Mouse (Mus musculus): ENCODE results near the gene Pptc7.

Gene Pptc7

GRCm38 (mm10) chr5:122284183-122285028 is at the start of gene Pptc7:
Gene Pptc7 (plus strand): TSS chr5:122284365.
- peak; percentile 91 to 93 for DNase-seq

GRCm38 (mm10) chr5:122235196-122235836 is 48.8 kb upstream of the Pptc7 start:
- no peak for DNase-seq

GRCm38 (mm10) chr5:122237200-122237599 is 47.0 kb upstream of the Pptc7 start:
- no peak for DNase-seq

- DNase-seq: no peak
Measured at GRCm38 (mm10) chr5:122239618-122240017, 44.5 kb upstream of the Pptc7 start.

GRCm38 (mm10) chr5:122240521-122240920 is 43.6 kb upstream of the Pptc7 start:
- DNase-seq: no peak

GRCm38 (mm10) chr5:122240989-122241388 is 43.2 kb upstream of the Pptc7 start:
- DNase-seq: no peak

DNA sequence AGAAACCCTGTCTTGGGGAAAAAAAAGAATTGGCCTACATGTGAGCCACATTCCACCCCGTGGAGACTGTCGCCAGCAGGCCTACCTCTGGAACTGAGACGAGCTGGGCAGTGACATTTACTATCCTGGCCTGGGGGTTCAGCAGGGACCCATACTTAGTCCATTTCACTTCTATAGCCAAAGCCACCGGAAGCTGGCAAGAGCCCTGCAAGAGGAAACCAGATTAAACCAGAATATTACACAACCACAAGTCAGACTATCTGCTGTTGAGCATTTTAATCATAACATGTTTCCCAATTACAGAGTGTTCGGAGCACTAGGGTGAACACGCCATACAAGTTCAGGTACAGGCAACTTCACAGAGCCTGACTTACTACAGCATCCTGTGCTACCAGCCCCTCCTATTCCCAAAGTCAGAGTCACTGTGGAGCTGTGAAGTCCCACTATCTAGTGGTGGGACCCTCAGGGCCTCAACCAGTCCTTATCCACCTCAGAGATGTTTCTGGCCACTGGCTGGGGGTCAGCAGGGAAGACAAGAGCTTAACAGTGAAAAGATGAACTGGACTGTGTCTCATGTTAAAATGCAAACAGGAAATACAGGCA is 41.5 kb upstream of the Pptc7 start:
- DNase-seq: no peak

DNA sequence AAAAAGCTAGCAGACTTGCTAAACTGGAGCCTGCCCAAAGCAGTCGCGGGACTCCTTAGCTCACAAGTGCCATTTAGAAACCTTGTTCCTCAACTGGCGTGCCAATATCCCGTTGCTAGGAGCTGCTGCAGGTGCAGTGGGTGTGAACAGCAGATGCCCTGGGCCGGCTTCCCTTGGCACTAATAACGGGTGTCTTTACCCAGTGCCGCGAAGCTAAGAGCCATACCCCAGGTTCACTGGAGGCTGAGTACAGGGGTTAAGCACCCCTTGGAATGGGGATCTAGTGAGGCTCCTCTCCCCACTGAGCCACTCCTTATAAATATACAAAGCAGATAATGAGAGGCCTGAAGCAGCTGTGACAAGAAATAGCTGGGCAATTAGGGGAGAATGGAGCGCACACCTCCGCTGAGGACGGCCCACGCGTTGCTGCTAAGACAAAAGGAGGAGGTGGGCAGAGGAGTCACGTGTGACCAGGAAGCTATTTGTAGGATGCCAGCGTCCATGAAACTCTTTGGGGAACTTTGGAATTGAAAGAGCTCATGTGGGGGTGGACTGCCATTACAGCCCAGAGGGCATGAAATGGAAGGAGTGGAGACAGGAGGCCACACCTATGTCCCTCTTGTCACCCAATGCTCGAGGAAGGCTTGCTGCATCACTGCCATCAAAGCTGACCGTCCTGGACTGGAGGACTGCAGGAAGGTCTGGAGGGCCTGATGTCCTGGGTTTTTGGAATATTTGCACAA is 40.2 kb upstream of the Pptc7 start:
- peak in 1 of 2 experiments; percentile 37 for DNase-seq

DNA sequence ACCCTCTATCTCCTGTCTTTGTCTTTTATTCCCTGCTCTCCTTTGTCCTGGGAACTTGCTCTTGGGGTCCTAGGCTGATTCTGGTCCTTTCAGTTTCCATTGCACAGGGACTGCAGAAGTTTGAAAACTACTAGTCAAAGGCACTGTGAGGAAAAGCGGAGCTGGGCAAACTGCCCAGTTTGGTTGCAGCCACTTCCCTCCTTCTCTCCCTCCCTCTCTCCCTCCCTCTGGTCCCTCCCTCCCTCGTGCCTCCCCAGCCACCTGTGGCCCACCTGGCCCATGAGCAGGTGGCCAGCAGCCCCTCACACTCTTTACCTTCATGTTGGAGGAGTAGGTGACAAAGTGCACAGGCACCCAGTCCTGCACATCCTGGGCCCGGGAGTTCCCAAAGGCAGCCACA is 39.0 kb upstream of the Pptc7 start:
- DNase-seq: no peak

- no peak for DNase-seq
Measured at GRCm38 (mm10) chr5:122246547-122247167, 37.5 kb upstream of the Pptc7 start.

DNA sequence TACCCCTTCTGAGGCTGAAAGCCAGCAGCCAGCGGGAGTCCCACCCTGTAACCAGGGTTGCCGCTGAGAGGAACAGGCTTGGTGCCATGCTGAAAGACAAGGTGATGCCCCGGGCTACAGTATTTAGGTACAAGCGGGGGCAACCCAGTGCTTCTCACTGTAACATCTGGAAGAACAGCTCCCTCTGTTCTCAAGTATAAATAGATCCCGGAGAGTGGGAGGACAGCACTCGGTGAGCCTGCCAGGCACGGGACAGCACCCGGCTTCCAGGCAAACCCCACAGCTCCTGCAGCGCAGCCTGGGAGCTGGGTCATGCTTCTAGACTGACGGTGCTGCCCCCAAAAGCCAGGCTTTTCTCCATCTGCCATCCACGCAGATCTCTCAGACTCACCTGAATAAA is 36.6 kb upstream of the Pptc7 start:
- DNase-seq: no peak

GRCm38 (mm10) chr5:122247934-122248333 is 36.2 kb upstream of the Pptc7 start:
- DNase-seq: no peak

GRCm38 (mm10) chr5:122249281-122249680 is 34.9 kb upstream of the Pptc7 start:
- DNase-seq: no peak

- no peak for DNase-seq
Measured at GRCm38 (mm10) chr5:122251895-122252606, 32.1 kb upstream of the Pptc7 start.

- no peak for DNase-seq
Measured at GRCm38 (mm10) chr5:122258027-122258741, 26.0 kb upstream of the Pptc7 start.

DNA sequence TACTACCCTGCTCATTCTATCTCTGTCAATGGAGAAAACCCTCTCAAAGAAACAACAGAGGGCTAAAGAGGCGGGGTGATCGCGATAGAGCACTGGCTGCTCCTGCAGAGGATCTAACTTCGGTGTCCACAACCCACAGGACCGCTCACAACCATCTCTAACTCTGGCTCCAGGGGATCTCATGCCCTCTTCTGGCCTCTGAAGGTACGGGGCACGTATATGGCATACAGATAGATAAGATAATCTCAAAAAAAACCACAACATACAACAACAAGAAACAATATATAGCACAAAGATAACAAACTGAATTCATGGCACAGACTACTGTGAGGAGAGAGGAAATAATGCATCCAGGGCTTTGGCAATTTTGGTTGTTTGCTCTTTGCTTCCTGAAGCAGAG is 22.1 kb upstream of the Pptc7 start:
- no peak for DNase-seq

DNA sequence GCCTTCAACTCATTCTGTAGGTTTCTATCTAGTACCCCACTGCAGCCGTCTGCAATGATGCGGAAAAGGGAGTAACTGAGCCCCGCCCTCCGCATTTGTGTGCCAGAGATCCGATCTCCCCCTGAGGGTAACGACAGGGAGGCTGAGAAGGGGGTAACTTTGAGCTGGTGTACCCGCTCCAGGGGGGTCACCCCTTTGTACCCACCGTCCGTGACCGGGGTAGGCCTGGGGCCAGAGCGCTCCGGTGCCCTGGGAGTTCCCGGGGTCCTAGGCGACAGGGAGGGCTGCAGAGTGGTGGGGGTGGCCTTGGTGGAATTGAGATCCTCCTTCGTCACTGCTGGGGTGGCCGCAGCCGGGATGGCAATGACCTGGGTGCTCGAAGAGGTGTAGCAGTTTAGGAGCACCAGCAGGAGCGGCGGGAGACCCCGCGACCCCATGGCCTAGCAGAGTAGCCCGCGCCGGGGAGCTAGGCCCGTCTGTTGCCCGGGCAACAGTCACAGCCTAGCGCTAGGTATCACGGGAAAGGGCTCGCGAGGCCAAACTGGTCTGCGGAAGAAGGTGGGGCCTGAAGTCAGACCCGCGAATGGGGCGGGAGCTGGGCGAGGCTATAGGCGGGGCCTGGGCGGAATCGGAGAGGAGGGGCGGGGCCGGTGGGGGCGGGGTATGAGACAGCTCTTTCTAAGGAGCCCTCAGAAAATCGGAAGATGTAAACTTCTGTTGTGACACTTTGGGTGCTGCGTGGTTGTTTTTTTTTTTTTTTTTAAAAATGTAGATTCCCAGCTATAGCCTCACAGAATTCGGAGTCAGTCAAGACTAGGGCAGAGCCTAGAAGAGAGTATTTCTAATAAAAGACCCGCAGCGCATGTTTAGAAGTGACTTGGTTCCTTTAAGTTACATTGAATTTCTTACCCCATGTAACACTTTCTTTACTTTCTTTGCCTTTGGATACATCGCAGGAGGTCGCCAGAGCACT is 19.9 kb upstream of the Pptc7 start, which contains the start of gene Tctn1:
Gene Tctn1, minus strand, starts transcription at position 528 of the 973 bp plus-strand sequence.
- peak; percentile 89 to 92 for DNase-seq

- no peak for DNase-seq
Measured at GRCm38 (mm10) chr5:122265187-122265586, 19.0 kb upstream of the Pptc7 start.

GRCm38 (mm10) chr5:122265942-122266341 is 18.2 kb upstream of the Pptc7 start:
- DNase-seq: no peak

GRCm38 (mm10) chr5:122267136-122267535 is 17.0 kb upstream of the Pptc7 start:
- no peak for DNase-seq
